Mouse (Mus musculus): ENCODE measurements around the gene Gm20388.

GRCm38 (mm10) chr8:121479144-121479543 is 1568.5 kb downstream of the Gm20388 start:
- TF ChIP-seq MAFK (IDR thresholded peaks at IDR 0.05; ENCODE audit: insufficient read depth, low read depth, low read length) = no peak
- no peak for TF ChIP-seq ZC3H11A (IDR thresholded peaks at IDR 0.05; ENCODE audit: borderline replicate concordance, low read depth, low read length)
- no peak for TF ChIP-seq ZNF384 (IDR thresholded peaks at IDR 0.05; ENCODE audit: low read depth, low read length)
